Mouse (Mus musculus): Measurements from ENCODE around the gene Mkrn2os. TPM values are rescaled to one million over a fixed set of nuclear protein-coding genes. Genes with fewer than 3 reads are reported as not detected.

The Mkrn2os gene
- total and polyA plus RNA-seq, 3 experiments: not detected

DNA sequence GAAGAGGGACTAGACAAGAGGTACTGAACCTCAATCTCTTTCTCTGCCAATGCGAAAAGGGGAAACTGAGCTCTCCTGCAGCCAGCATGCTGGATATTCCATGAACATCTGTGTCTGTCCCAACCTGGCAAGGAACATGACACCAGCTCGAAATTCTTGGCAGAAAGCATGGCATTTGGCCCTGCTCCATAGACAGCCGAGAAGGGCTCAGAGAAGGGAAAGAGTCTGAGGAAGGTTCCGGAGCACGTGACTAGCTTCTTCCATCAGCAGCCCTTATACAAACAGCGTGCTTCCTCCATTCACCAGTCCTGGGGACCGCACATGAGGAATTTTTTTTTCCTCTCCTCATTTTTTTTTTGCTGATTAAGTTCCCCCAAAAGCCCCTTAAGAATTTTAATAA lies 57.8 kb downstream of the Mkrn2os start:
- H3K4me1 ChIP-seq (ENCODE audit: control insufficient read depth in 1 of 2, insufficient read depth in 2 of 2): peaks cover 0 to 8% of the 10 kb centered on the region in 2 experiments; a peak in 2 of 4 replicates
- no peaks in the 10 kb centered on the region for H3K79me2 ChIP-seq (replicated peaks; ENCODE audit: control insufficient read depth, extremely low read depth, insufficient read depth, poor library complexity, severe bottlenecking)
- H3K27me3 ChIP-seq (replicated peaks): no peaks in the 10 kb centered on the region
- no peak for TF ChIP-seq USF2 (conservative IDR thresholded peaks at IDR 0.05; ENCODE audit: low read depth, low read length)
- no peaks in the 10 kb centered on the region for H3K9me3 ChIP-seq (replicated peaks; ENCODE audit: low read length)
- no peak overlapping the region for H3K4me2 ChIP-seq (ENCODE audit: insufficient read depth, low read depth, poor library complexity, severe bottlenecking)
- no peak for DNase-seq (ENCODE audit: extremely low read depth)
- H3K36me3 ChIP-seq (replicated peaks in 1 of 2; ENCODE audit: control insufficient read depth in 1 of 2, insufficient read depth in 1 of 2, low read length in 1 of 2): peaks cover 0 to 6% of the 10 kb centered on the region in 2 experiments
- H3K4me3 ChIP-seq (replicated peaks in 1 of 3; ENCODE audit: low read depth in 2 of 3, low read length in 2 of 3, poor library complexity in 1 of 3): no peak overlapping the region
- dilution Hi-C loops (cut with MboI; ENCODE audit: extremely low pct_ligation_motif_present, extremely low pct_unique_long_range_greater_than_20kb, low sequenced_read_pairs) (no loop called here), in situ Hi-C loops (cut with MboI; ENCODE audit: low pct_ligation_motif_present, low pct_unique_long_range_greater_than_20kb, low sequenced_read_pairs) (loop anchor here (5.0 to 25.0 kb wide), 3 partner anchors 147 to 302 kb away; no protein-coding TSS in a partner anchor)
- no peak overlapping the region for H3K27ac ChIP-seq (ENCODE audit: insufficient read depth, low read depth)
- H3K9ac ChIP-seq (ENCODE audit: insufficient read depth, low read depth): no peak overlapping the region

Other genes with a start within 250 kb of the Mkrn2os start
- gene Pparg, start 231.6 kb downstream of the Mkrn2os start, total RNA-seq (2012; rRNA removed): not detected in 2 replicates
- gene Pparg, start 231.6 kb downstream of the Mkrn2os start, total RNA-seq (2014; rRNA removed): not detected in 2 replicates
- gene Pparg, start 231.6 kb downstream of the Mkrn2os start, polyA plus RNA-seq (2012; ENCODE audit: insufficient read length, low read depth): not detected in 2 replicates
- 17.2 and 18.4 TPM in 2 replicates for gene Tsen2, start 47.9 kb downstream of the Mkrn2os start, total RNA-seq (2012; rRNA removed)
- gene Tsen2, start 47.9 kb downstream of the Mkrn2os start, total RNA-seq (2014; rRNA removed): 18.2 and 20.4 TPM in 2 replicates
- gene Tsen2, start 47.9 kb downstream of the Mkrn2os start, polyA plus RNA-seq (2012; ENCODE audit: insufficient read length, low read depth): 30.1 and 33.8 TPM in 2 replicates
- gene Mkrn2, start 9.3 kb upstream of the Mkrn2os start, total RNA-seq (2012; rRNA removed): 11.7 and 14.6 TPM in 2 replicates
- 45.8 and 49.8 TPM in 2 replicates for gene Mkrn2, start 9.3 kb upstream of the Mkrn2os start, total RNA-seq (2014; rRNA removed)
- gene Mkrn2, start 9.3 kb upstream of the Mkrn2os start, polyA plus RNA-seq (2012; ENCODE audit: insufficient read length, low read depth): 17.1 and 18.6 TPM in 2 replicates
- gene Raf1, start 84.1 kb upstream of the Mkrn2os start, total RNA-seq (2012; rRNA removed): 59.8 and 61.7 TPM in 2 replicates
- 76.8 and 79.2 TPM in 2 replicates for gene Raf1, start 84.1 kb upstream of the Mkrn2os start, total RNA-seq (2014; rRNA removed)
- 53.5 and 63.2 TPM in 2 replicates for gene Raf1, start 84.1 kb upstream of the Mkrn2os start, polyA plus RNA-seq (2012; ENCODE audit: insufficient read length, low read depth)
- not detected in 2 replicates for gene Tmem40, start 169.8 kb upstream of the Mkrn2os start, total RNA-seq (2012; rRNA removed)
- gene Tmem40, start 169.8 kb upstream of the Mkrn2os start, total RNA-seq (2014; rRNA removed): not detected in 2 replicates
- gene Tmem40, start 169.8 kb upstream of the Mkrn2os start, polyA plus RNA-seq (2012; ENCODE audit: insufficient read length, low read depth): not detected in 2 replicates
- 7.8 and 8.5 TPM in 2 replicates for gene Cand2, start 182.0 kb upstream of the Mkrn2os start, total RNA-seq (2012; rRNA removed)
- gene Cand2, start 182.0 kb upstream of the Mkrn2os start, total RNA-seq (2014; rRNA removed): 3.6 and 3.9 TPM in 2 replicates
- 14.2 and 17.1 TPM in 2 replicates for gene Cand2, start 182.0 kb upstream of the Mkrn2os start, polyA plus RNA-seq (2012; ENCODE audit: insufficient read length, low read depth)
- gene Rpl32, start 216.2 kb upstream of the Mkrn2os start, total RNA-seq (2012; rRNA removed): 5,179 and 5,276 TPM in 2 replicates
- gene Rpl32, start 216.2 kb upstream of the Mkrn2os start, total RNA-seq (2014; rRNA removed): 7,033 and 7,473 TPM in 2 replicates
- 3,370 and 3,898 TPM in 2 replicates for gene Rpl32, start 216.2 kb upstream of the Mkrn2os start, polyA plus RNA-seq (2012; ENCODE audit: insufficient read length, low read depth)
- gene Efcab12, start 245.8 kb upstream of the Mkrn2os start, total RNA-seq (2012; rRNA removed): 0.04 and 0.13 TPM in 2 replicates
- 0.08 and 0.12 TPM in 2 replicates for gene Efcab12, start 245.8 kb upstream of the Mkrn2os start, total RNA-seq (2014; rRNA removed)
- gene Efcab12, start 245.8 kb upstream of the Mkrn2os start, polyA plus RNA-seq (2012; ENCODE audit: insufficient read length, low read depth): 0.54 and 0.60 TPM in 2 replicates